Mouse (Mus musculus) stomach, adult 2 months (tissue): ENCODE data around the gene Hmgcs1. TPM values are rescaled to one million over a fixed set of nuclear protein-coding genes. Genes with fewer than 3 reads are reported as not detected.

Experiments
- polyA plus RNA-seq: library from polyadenylated mRNA; depleted of rRNA; stranded (reverse); fragments of >200 nt; gene quantifications from 2 replicates; pipeline ENCODE4 v1.2.3, GENCODE M21; 2012; rRNA removed

The Hmgcs1 gene
- polyA plus RNA-seq = 10.6 and 14.2 TPM in 2 replicates

GRCm38 (mm10) chr13:119690039-119690728 is at the start of gene Hmgcs1:
TSS of gene Hmgcs1 (plus strand) at chr13:119690379.

GRCm38 (mm10) chr13:119755681-119756471 is 65.7 kb downstream of the Hmgcs1 start, which contains the start of gene Nim1k:
TSS of gene Nim1k (minus strand) at chr13:119755882.

Other genes with a start within 250 kb of the Hmgcs1 start
- gene 4833420G17Rik, start 227.6 kb upstream of the Hmgcs1 start, polyA plus RNA-seq = 2.4 and 2.9 TPM in 2 replicates
- 2.5 TPM in 2 replicates for gene Tmem267, start 202.3 kb upstream of the Hmgcs1 start, polyA plus RNA-seq
- 0.71 and 1.0 TPM in 2 replicates for gene 3110070M22Rik, start 202.0 kb upstream of the Hmgcs1 start, polyA plus RNA-seq
- gene Ccl28, start 66.6 kb upstream of the Hmgcs1 start, polyA plus RNA-seq = 0.10 and 0.12 TPM in 2 replicates
- 0.27 and 0.28 TPM in 2 replicates for gene Nim1k, start 65.5 kb downstream of the Hmgcs1 start, polyA plus RNA-seq
- 4.7 and 8.2 TPM in 2 replicates for gene Zfp131, start 100.5 kb downstream of the Hmgcs1 start, polyA plus RNA-seq
- not detected in 2 replicates for gene AF067063, start 139.8 kb downstream of the Hmgcs1 start, polyA plus RNA-seq
- not detected in 2 replicates for gene D13Ertd608e, start 145.6 kb downstream of the Hmgcs1 start, polyA plus RNA-seq
- not detected in 2 replicates for gene Tcstv1, start 204.4 kb downstream of the Hmgcs1 start, polyA plus RNA-seq
- gene Gm21761, start 238.9 kb downstream of the Hmgcs1 start, polyA plus RNA-seq = not detected in 2 replicates